Mouse (Mus musculus): ENCODE data around the gene Olfr1491.

Olfr1491 gene

GRCm38 (mm10) chr19:13696968-13697367 is at the start of gene Olfr1491:
Gene Olfr1491 (plus strand): TSS chr19:13697268.
- in situ Hi-C loops (cut with MboI; ENCODE audit: unreplicated experiment in 2 of 2) = no loop called here

- in situ Hi-C loops (cut with MboI; ENCODE audit: unreplicated experiment in 2 of 2) = no loop called here
Measured at GRCm38 (mm10) chr19:13650791-13651190, 46.3 kb upstream of the Olfr1491 start, which contains the start of gene Olfr1490. Gene Olfr1490 (plus strand): TSS chr19:13651091.

GRCm38 (mm10) chr19:13722978-13723377 is 25.9 kb downstream of the Olfr1491 start, which contains the start of gene Olfr1493-ps1:
Gene Olfr1493-ps1 (plus strand): TSS chr19:13723278.
- in situ Hi-C loops (cut with MboI; ENCODE audit: unreplicated experiment in 2 of 2) = no loop called here

- in situ Hi-C loops (cut with MboI; ENCODE audit: unreplicated experiment in 2 of 2) = no loop called here
Measured at GRCm38 (mm10) chr19:13739428-13739827, 42.4 kb downstream of the Olfr1491 start, which contains the start of gene Olfr1494. Gene Olfr1494 (plus strand): TSS chr19:13739728.

GRCm38 (mm10) chr19:13749366-13749765 is 52.3 kb downstream of the Olfr1491 start:
- in situ Hi-C loops (cut with MboI; ENCODE audit: unreplicated experiment in 2 of 2) = no loop called here
